Mouse (Mus musculus) G1E (cell line): ENCODE data around the gene Ghr. TPM values are rescaled to one million over a fixed set of nuclear protein-coding genes. Genes with fewer than 3 reads are reported as not detected.

ENCODE experiments used
- ATAC-seq: 2 replicates; pipeline ENCODE4 v1.8.0; 2016; ENCODE audit warnings: mild to moderate bottlenecking; ENCODE audit not compliant: insufficient number of reproducible peaks, poor library complexity, low FRiP score, severe bottlenecking; ENCODE audit errors: extremely low read depth
- DNase-seq: peaks from one replicate; pipeline ENCODE4 v3.0.0; 2012; ENCODE audit warnings: low spot score
- H3K27me3 ChIP-seq: 2 replicates; pipeline ENCODE4 v1.6.1; 2012; ENCODE audit warnings: mild to moderate bottlenecking, low read length, inconsistent platforms; ENCODE audit not compliant: insufficient read depth
- H3K36me3 ChIP-seq: replicated peaks from 2 replicates; pipeline ENCODE3; 2012; ENCODE audit warnings: mild to moderate bottlenecking, inconsistent platforms
- H3K4me1 ChIP-seq: 2 replicates; pipeline ENCODE4 v1.6.1; 2012; ENCODE audit warnings: low read depth, low read length, inconsistent platforms, mixed read lengths; ENCODE audit not compliant: insufficient read depth
- H3K4me3 ChIP-seq: 2 replicates; pipeline ENCODE4 v1.5.1; 2012; ENCODE audit warnings: low read depth, mild to moderate bottlenecking, inconsistent platforms, low read length, moderate library complexity, mixed read lengths
- H3K9me3 ChIP-seq: replicated peaks from 2 replicates; pipeline ENCODE4 v1.6.1; 2012; ENCODE audit warnings: inconsistent platforms
- CTCF ChIP-seq: IDR thresholded peaks from 2 replicates; pipeline ENCODE4 v1.5.1; 2012; ENCODE audit warnings: low read depth, low read length, inconsistent platforms, mixed read lengths
- GATA1 ChIP-seq: IDR thresholded peaks from 2 replicates; pipeline ENCODE4 v1.6.1; 2012; ENCODE audit warnings: borderline replicate concordance, low read length, inconsistent platforms, mixed read lengths
- GATA2 ChIP-seq: IDR thresholded peaks from 2 replicates; pipeline ENCODE4 v1.6.1; 2012; ENCODE audit warnings: low read depth, low read length, inconsistent platforms, borderline replicate concordance
- POLR2AphosphoS5 ChIP-seq: IDR thresholded peaks from 2 replicates; pipeline ENCODE4 v1.6.1; 2012; ENCODE audit warnings: low read depth, low read length, inconsistent platforms; ENCODE audit not compliant: insufficient replicate concordance
- TAL1 ChIP-seq: conservative IDR thresholded peaks from 2 replicates; pipeline ENCODE4 v1.6.1; 2012; ENCODE audit warnings: low read depth, low read length, inconsistent platforms, mixed read lengths
- polyA plus RNA-seq: library from polyadenylated mRNA; stranded (reverse); fragments of >175 nt; gene quantifications from 2 replicates; pipeline ENCODE4 v1.2.3, GENCODE M21; 2012
- total RNA-seq, 2 experiments: library from RNA; stranded (forward) in 1 of 2; stranded (reverse) in 1 of 2; fragments of 200-1000 nt in 1 of 2; fragments of >200 nt in 1 of 2; fragmentation: Nextera tagmentation in 1 of 2; gene quantifications; 2 replicates each; pipeline ENCODE4 v1.2.3; 2014 to 2017

The Ghr gene
- total and polyA plus RNA-seq, 3 experiments, result 0.66 TPM; not detected in 2

DNA sequence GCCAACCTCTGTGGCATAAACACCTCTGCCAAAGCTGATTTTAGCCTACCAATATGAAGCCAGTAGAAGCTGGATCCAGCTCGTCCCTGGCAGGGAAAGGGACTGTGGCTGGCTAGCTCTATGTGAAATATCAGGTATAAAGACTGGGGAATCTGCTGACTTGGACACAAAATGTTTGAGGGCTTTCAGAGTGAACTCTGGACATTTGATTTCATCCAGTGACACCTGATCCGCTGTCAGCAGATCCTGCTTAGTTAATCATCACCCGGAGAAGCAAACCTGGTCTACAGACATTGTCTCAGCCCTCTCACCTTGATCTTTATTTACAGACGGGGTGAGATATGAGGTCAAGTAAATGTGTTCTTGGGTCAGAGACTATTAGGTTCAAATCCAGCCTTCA, 118.5 kb downstream of the Ghr start:
- no peak for TF ChIP-seq GATA2
- TF ChIP-seq TAL1, result no peak
- TF ChIP-seq CTCF, result no peak
- no peak for TF ChIP-seq POLR2AphosphoS5
- TF ChIP-seq GATA1, result no peak
- ATAC-seq, result no peak
- Histone ChIP-seq H3K4me1 (no peaks in the 10 kb centered on the region), H3K4me3 (no peak overlapping the region), H3K27me3 (no peaks in the 10 kb centered on the region), H3K9me3 (no peaks in the 10 kb centered on the region), H3K36me3 (no peaks in the 10 kb centered on the region)
- no peak for DNase-seq

DNA sequence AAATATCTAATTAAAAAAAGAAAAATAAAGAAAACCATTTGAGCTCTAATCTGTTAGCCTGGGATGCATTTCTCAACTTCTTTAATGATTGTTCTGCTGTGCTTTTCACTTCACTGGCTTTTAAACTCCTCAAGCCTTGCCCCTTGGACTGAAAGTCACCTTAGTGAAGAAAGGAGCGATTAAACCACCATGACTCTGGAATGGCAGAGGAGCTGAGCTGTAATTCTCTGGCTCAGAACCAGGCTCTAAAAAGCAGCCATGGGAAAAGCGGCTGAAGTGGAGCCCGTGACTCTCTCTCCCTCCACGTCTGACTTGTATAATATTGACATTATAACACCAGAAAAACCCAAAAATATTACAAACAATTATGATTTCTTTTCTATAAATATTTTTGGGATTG, 126.7 kb downstream of the Ghr start:
- ATAC-seq (no peak), DNase-seq (no peak)
- Histone ChIP-seq H3K9me3 (no peaks in the 10 kb centered on the region), H3K36me3 (no peaks in the 10 kb centered on the region), H3K4me1 (no peaks in the 10 kb centered on the region), H3K4me3 (no peak overlapping the region), H3K27me3 (no peaks in the 10 kb centered on the region)
- TF ChIP-seq TAL1 (no peak), POLR2AphosphoS5 (no peak), CTCF (no peak), GATA1 (no peak), GATA2 (no peak)

DNA sequence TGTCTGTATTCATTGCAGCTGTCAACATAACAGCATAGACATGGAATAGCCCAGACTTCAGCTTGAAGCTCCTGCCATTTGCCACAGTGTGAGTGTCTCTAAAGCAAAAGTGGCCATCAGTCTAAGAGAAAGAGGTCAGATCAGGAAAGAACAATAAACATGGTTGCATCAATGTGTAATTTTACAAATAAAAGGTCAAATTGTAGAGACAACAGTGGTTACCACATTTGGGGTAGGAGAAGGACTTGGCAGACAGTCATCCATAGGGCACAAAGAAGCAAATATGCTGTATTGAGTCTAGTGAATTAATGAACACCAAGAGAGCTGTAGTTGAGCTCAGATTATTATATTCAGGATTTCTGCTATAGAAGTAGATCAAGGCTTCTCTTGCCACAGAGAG, 127.7 kb downstream of the Ghr start:
- Histone ChIP-seq H3K36me3 (no peaks in the 10 kb centered on the region), H3K4me1 (no peaks in the 10 kb centered on the region), H3K4me3 (no peak overlapping the region), H3K27me3 (no peaks in the 10 kb centered on the region), H3K9me3 (no peaks in the 10 kb centered on the region)
- TF ChIP-seq POLR2AphosphoS5 (no peak), CTCF (no peak), TAL1 (no peak), GATA2 (no peak), GATA1 (no peak)
- DNase-seq (no peak), ATAC-seq (no peak)

DNA sequence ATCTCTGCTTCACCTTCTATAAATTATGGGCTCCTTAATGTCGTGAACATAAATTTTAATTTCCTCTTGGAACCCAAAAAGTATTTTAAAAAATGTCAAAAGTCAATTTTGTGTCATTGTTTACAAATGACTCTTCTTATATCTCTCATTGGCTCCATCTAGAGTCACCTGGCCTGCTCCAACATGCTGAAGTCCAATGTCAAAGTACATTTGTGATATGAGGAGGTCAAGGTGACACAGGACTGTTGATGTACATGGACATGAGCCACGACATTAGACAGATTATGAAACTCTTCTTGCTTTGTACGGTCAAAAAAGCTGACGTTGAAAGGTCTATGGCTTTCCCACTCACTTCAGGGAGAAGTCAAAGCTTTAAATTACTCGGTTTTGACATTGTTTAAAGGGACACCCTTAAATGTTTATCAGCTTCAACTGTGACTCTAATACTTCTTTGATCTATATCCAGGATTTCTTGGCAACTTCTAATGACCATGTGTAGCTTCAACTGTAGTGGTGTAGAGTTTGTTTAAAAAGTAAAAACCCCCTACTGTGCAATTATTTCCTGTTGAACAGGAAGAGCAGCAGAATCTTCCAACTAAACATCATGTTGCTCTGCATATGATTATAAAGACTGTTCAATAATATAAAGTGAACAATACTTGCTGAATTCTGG, 131.1 kb downstream of the Ghr start:
- no peak for TF ChIP-seq POLR2AphosphoS5
- TF ChIP-seq GATA1, result no peak
- no peak for TF ChIP-seq TAL1
- TF ChIP-seq CTCF, result no peak
- TF ChIP-seq GATA2, result no peak
- no peak overlapping the region for H3K4me3 ChIP-seq
- no peaks in the 10 kb centered on the region for H3K4me1 ChIP-seq
- no peak for DNase-seq
- no peaks in the 10 kb centered on the region for H3K36me3 ChIP-seq
- H3K9me3 ChIP-seq, result no peaks in the 10 kb centered on the region
- no peak for ATAC-seq
- no peaks in the 10 kb centered on the region for H3K27me3 ChIP-seq

DNA sequence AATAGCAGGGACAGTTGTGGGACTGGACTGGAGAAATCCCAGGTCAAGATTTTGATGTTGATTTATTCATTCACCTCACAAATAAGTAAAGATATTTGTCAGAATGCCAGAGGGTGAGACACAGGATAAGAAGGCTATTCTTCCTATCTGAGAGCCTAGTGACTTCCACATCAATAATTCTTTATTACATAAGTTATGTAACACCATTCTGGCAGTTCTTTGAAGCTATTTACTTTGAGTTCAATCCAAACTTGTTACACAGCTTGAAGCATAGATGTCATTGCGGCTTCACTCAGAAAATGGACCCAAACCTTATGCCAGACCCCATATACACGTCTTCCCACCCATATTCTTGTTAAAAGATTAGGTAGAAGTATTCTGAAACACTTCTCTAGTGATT, 133.7 kb downstream of the Ghr start:
- Histone ChIP-seq H3K4me1 (no peaks in the 10 kb centered on the region), H3K4me3 (no peak overlapping the region), H3K9me3 (no peaks in the 10 kb centered on the region), H3K36me3 (no peaks in the 10 kb centered on the region), H3K27me3 (no peaks in the 10 kb centered on the region)
- no peak for ATAC-seq
- DNase-seq, result no peak
- TF ChIP-seq GATA2 (no peak), POLR2AphosphoS5 (no peak), TAL1 (no peak)

DNA sequence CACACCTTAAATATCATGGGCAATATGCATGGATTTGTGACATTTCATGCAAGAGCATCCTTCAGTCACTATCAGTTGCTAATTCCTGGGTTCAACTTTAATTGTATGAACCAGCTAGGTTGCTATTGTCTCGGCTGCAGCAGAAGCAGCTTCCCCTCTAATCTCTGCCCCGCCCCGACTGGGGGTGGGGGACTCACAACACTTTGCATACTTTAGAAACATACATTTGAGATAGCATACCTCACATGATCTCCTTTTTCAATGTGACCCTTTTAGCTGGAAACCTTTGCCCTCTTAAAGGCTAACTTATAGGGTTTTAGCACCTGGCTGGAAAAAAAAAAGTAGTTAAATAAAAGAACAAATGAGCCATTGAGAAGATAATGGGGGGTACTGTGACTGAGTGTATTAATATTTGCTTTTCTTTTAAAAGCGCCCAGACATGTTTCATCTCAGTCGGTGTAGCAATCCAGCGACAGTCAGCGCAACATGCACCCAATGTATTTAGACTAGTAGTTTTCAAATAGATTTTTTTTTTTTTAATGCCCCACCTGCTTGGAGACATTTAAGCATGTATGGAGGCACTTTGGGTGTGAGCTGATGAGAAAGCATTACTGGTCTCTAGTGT, 137.9 kb downstream of the Ghr start:
- H3K27me3 ChIP-seq, result no peaks in the 10 kb centered on the region
- DNase-seq (no peak), ATAC-seq (no peak)
- H3K9me3 ChIP-seq, result no peaks in the 10 kb centered on the region
- TF ChIP-seq GATA1, result no peak
- TF ChIP-seq GATA2, result no peak
- TF ChIP-seq TAL1, result no peak
- no peak for TF ChIP-seq POLR2AphosphoS5
- no peak for TF ChIP-seq CTCF
- H3K36me3 ChIP-seq, result no peaks in the 10 kb centered on the region
- H3K4me3 ChIP-seq, result no peak overlapping the region
- no peaks in the 10 kb centered on the region for H3K4me1 ChIP-seq
